Mouse (Mus musculus) kidney, adult 10 weeks (tissue): Measurements from ENCODE around the gene Snurf. TPM values are rescaled to one million over a fixed set of nuclear protein-coding genes. Genes with fewer than 3 reads are reported as not detected.

Experiments
- polyA plus RNA-seq: library from polyadenylated mRNA; stranded (reverse); fragments of 350-450 nt; fragmentation: Illumina TruSeq; extraction: RNeasy Lipid Tissue Mini Kit (QIAGEN cat#74804); gene quantifications from one replicate; pipeline ENCODE4 v1.2.3, GENCODE M21; 2014; ENCODE audit warnings: low read depth, low replicate concordance

Gene Snurf
- polyA plus RNA-seq, result not detected

GRCm38 (mm10) chr7:60004606-60005330 is at the start of gene Snurf, which contains the start of gene Gm38393:
Gene Snurf (minus strand): TSS chr7:60005049.
Gene Gm38393 (minus strand): TSS chr7:60005064.

Other genes with a start within 250 kb of the Snurf start
- gene Gm38393, start within 50 bp of the Snurf start, polyA plus RNA-seq, result 3.5 TPM
- 24.3 TPM for gene Snrpn, start 135.2 kb upstream of the Snurf start, polyA plus RNA-seq